ENCODE assay signal across 36 mouse cellular contexts in genomic region chr14:6440774-6441173, GRCm38 (mm10). TPM values are rescaled to one million over a fixed set of nuclear protein-coding genes. Genes with fewer than 3 reads are reported as not detected.
"Had no signal": no experiment of that assay in that cellular context is flagged by ENCODE, and none has a peak within 500 bp of the region (broad histone marks: within the 10 kb centered on the region; RNA-seq: fewer than 3 reads in every experiment).

No protein-coding gene starts in this region.

RNA-seq across cellular contexts. Expression of gene Gm3594, which starts 3.6 kb away (rescaled TPM):
- total RNA-seq: gastrocnemius, adult 8-10 months; gastrocnemius, postnatal 14 days; gastrocnemius, postnatal 36 days; heart, adult 18-20 months; heart, adult 8-10 months; heart, postnatal 10 days; heart, postnatal 25 days; heart, postnatal 4 days; layer of hippocampus, adult 18-20 months; layer of hippocampus, adult 8-10 months; layer of hippocampus, postnatal 10 days; layer of hippocampus, postnatal 25 days; left cerebral cortex, adult 2 months; left cerebral cortex, postnatal 14 days; left cerebral cortex, postnatal 36 days had no signal
- polyA plus RNA-seq: forebrain, embryonic 16.5 days; frontal cortex, adult 2 months; gonadal fat pad, adult 2 months; heart, embryonic 10.5 days; heart, embryonic 12.5 days; heart, embryonic 14.5 days; heart, embryonic 16.5 days; hindbrain, embryonic 10.5 days; hindbrain, embryonic 12.5 days; hindbrain, embryonic 14.5 days; hindbrain, embryonic 16.5 days; inflammation-experienced regulatory T-cells, adult 6 months; intestine, embryonic 15.5 days; intestine, postnatal 0 days; kidney, adult 2 months; kidney, embryonic 15.5 days; kidney, postnatal 0 days; large intestine, adult 2 months; limb, embryonic 10.5 days; limb, embryonic 12.5 days; limb, embryonic 14.5 days had no signal

RNA-seq across cellular contexts. Expression of gene Gm3591, which starts 28.5 kb away (rescaled TPM):
- total RNA-seq: gastrocnemius, postnatal 14 days; gastrocnemius, postnatal 36 days had no signal
- polyA plus RNA-seq: intestine, postnatal 0 days; kidney, adult 2 months; kidney, postnatal 0 days; large intestine, adult 2 months had no signal

RNA-seq across cellular contexts. Expression of gene Gm16440, which starts 50.7 kb away (rescaled TPM):
- total RNA-seq: gastrocnemius, adult 8-10 months; gastrocnemius, postnatal 14 days; gastrocnemius, postnatal 36 days; heart, adult 18-20 months; heart, adult 8-10 months; heart, postnatal 10 days; heart, postnatal 25 days; heart, postnatal 4 days; layer of hippocampus, adult 18-20 months; layer of hippocampus, adult 8-10 months; layer of hippocampus, postnatal 10 days; layer of hippocampus, postnatal 25 days; left cerebral cortex, adult 2 months; left cerebral cortex, postnatal 14 days; left cerebral cortex, postnatal 36 days had no signal
- polyA plus RNA-seq: forebrain, embryonic 16.5 days; frontal cortex, adult 2 months; gonadal fat pad, adult 2 months; heart, embryonic 10.5 days; heart, embryonic 12.5 days; heart, embryonic 14.5 days; heart, embryonic 16.5 days; hindbrain, embryonic 10.5 days; hindbrain, embryonic 12.5 days; hindbrain, embryonic 14.5 days; hindbrain, embryonic 16.5 days; inflammation-experienced regulatory T-cells, adult 6 months; intestine, embryonic 15.5 days; intestine, postnatal 0 days; kidney, adult 2 months; kidney, embryonic 15.5 days; kidney, postnatal 0 days; large intestine, adult 2 months; limb, embryonic 10.5 days; limb, embryonic 12.5 days; limb, embryonic 14.5 days had no signal
